Mouse (Mus musculus) frontal cortex, postnatal 10 days (tissue): ENCODE data around the gene Gxylt2.

ENCODE experiments used
- DNase-seq, 2 experiments: peaks; one replicate each; pipeline ENCODE4 v3.0.0; 2022; ENCODE audit warnings: low spot score in 2 of 2, mixed read lengths in 1 of 2

The Gxylt2 gene

DNA sequence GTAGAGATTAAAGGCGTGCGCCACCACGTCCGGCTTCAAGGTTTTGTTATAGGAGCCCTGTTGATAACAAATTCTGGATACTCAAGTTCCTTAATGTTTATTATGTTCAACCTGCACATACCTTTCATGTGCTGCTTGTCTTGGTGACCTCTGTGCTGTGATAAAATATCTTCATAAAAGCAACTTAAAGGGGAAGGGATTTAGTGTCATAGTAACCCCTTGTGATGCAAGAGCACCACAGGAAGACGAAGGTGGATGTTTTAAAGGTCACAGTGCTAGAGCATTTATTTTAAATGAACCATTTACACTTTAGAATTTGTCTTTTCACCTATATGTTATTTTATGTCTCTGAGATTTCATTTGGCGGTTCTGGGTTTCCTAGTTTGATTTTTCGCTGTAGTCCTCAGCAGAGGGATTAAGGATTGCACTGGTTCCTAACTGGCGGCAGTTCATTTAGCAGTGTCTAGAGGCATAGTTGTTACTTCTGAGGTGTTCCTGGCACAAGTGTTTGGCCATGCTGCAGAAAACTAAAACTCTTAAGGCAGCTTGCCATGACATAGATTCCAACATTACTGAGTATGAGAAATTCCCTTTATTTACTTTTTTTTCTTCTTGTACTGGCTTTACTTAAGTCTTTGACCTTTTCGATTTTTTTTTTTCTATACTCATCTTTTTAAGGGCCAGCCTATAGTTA, 144.3 kb downstream of the Gxylt2 start:
- no peak for DNase-seq

- DNase-seq, result no peak
Measured at GRCm38 (mm10) chr6:100850671-100851081, 146.1 kb downstream of the Gxylt2 start.

- DNase-seq, result no peak
Measured at GRCm38 (mm10) chr6:100851083-100851482, 146.5 kb downstream of the Gxylt2 start.
